Mouse (Mus musculus): ENCODE results near the gene Nebl. TPM values are rescaled to one million over a fixed set of nuclear protein-coding genes. Genes with fewer than 3 reads are reported as not detected.

Nebl gene
- polyA plus RNA-seq, 1 experiment = 0.08 TPM

DNA sequence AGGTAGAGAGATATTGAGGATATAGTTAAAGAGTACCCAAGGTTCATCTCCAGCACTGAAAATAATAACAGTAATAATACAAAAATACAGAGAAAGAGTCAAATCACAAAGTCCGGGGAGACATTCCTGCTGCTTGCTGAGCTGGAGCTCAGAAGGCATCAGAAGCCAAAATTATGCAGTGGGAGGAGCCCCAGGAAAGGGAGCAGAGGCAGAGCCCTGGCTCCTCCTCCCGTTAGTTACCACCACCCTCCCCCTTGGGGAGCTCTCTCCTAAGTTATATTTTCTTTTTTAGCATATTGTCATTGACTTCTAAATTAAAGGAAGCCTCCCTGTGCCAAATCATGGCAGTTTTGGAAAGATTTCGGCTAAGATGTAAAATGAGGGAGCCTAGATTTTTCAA lies 25.8 kb downstream of the Nebl start:
- Histone ChIP-seq H3K4me2 (ENCODE audit: low read depth) (no peak overlapping the region), H3K4me3 (no peak overlapping the region), H3K79me2 (ENCODE audit: control insufficient read depth, insufficient read depth) (no peaks in the 10 kb centered on the region), H3ac (ENCODE audit: control insufficient read depth, insufficient read length) (no peak overlapping the region), H3K27me3 (ENCODE audit: control insufficient read depth, insufficient read depth, insufficient read length) (no peaks in the 10 kb centered on the region), H3K36me3 (ENCODE audit: control insufficient read depth, insufficient read depth) (no peaks in the 10 kb centered on the region)
- TF ChIP-seq E2F4 (IDR thresholded peaks at IDR 0.05; ENCODE audit: insufficient read depth) (no peak), CEBPB (IDR thresholded peaks at IDR 0.05; ENCODE audit: insufficient read depth, poor library complexity, severe bottlenecking) (no peak), POLR2A (IDR thresholded peaks at IDR 0.05; ENCODE audit: insufficient read length, low read depth) (no peak), USF1 (IDR thresholded peaks at IDR 0.05; ENCODE audit: low read depth) (no peak), MAX (IDR thresholded peaks at IDR 0.05; ENCODE audit: low read depth) (no peak), MYOD1 (IDR thresholded peaks at IDR 0.05; ENCODE audit: control insufficient read depth in 1 of 3, insufficient read length in 2 of 3, low read depth in 2 of 3) (no peak), REST (IDR thresholded peaks at IDR 0.05; ENCODE audit: insufficient read depth, insufficient read length) (no peak), POLR2AphosphoS2 (IDR thresholded peaks at IDR 0.05; ENCODE audit: insufficient read length, low read depth) (no peak), SRF (IDR thresholded peaks at IDR 0.05; ENCODE audit: control insufficient read depth, insufficient read length, low read depth) (no peak), TCF3 (IDR thresholded peaks at IDR 0.05; ENCODE audit: insufficient read length, low read depth) (no peak), MYOG (IDR thresholded peaks at IDR 0.05; ENCODE audit: control insufficient read depth in 1 of 3, insufficient read depth in 1 of 3, insufficient read length in 2 of 3, low read depth in 2 of 3) (no peak), TCF12 (IDR thresholded peaks at IDR 0.05; ENCODE audit: insufficient read depth, poor library complexity, severe bottlenecking) (no peak)

DNA sequence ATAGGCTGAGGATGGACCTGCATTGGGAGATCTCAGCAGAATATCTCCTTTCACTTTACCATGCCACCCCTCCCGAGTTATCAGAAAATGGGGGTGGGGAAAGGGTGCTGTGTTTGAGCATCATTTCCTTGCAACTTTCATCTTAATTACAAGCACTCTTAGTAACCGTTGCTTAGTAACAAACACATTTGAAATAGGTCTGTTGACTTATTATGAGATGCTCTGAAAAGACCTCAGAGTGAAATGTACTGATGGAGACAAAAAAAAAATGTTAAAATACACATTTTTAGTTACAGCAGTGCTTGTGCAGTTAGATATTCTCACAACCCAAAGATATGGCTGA lies 28.1 kb downstream of the Nebl start:
- no peaks in the 10 kb centered on the region for H3K36me3 ChIP-seq (ENCODE audit: control insufficient read depth, insufficient read depth)
- no peak overlapping the region for H3ac ChIP-seq (ENCODE audit: control insufficient read depth, insufficient read length)
- H3K79me2 ChIP-seq (ENCODE audit: control insufficient read depth, insufficient read depth) = no peaks in the 10 kb centered on the region
- no peak overlapping the region for H3K4me2 ChIP-seq (ENCODE audit: low read depth)
- TF ChIP-seq MYOG (IDR thresholded peaks at IDR 0.05; ENCODE audit: control insufficient read depth in 1 of 3, insufficient read depth in 1 of 3, insufficient read length in 2 of 3, low read depth in 2 of 3) (no peak), E2F4 (IDR thresholded peaks at IDR 0.05; ENCODE audit: insufficient read depth) (no peak), MAX (IDR thresholded peaks at IDR 0.05; ENCODE audit: low read depth) (no peak), POLR2A (IDR thresholded peaks at IDR 0.05; ENCODE audit: insufficient read length, low read depth) (no peak), TCF3 (IDR thresholded peaks at IDR 0.05; ENCODE audit: insufficient read length, low read depth) (no peak), USF1 (IDR thresholded peaks at IDR 0.05; ENCODE audit: low read depth) (no peak), REST (IDR thresholded peaks at IDR 0.05; ENCODE audit: insufficient read depth, insufficient read length) (no peak), SRF (IDR thresholded peaks at IDR 0.05; ENCODE audit: control insufficient read depth, insufficient read length, low read depth) (no peak), CEBPB (IDR thresholded peaks at IDR 0.05; ENCODE audit: insufficient read depth, poor library complexity, severe bottlenecking) (no peak), TCF12 (IDR thresholded peaks at IDR 0.05; ENCODE audit: insufficient read depth, poor library complexity, severe bottlenecking) (no peak), MYOD1 (IDR thresholded peaks at IDR 0.05; ENCODE audit: control insufficient read depth in 1 of 3, insufficient read length in 2 of 3, low read depth in 2 of 3) (no peak), POLR2AphosphoS2 (IDR thresholded peaks at IDR 0.05; ENCODE audit: insufficient read length, low read depth) (no peak)
- H3K27me3 ChIP-seq (ENCODE audit: control insufficient read depth, insufficient read depth, insufficient read length) = no peaks in the 10 kb centered on the region
- H3K4me3 ChIP-seq = no peak overlapping the region

GRCm38 (mm10) chr2:17702481-17703169 lies 28.6 kb downstream of the Nebl start:
- Histone ChIP-seq H3K79me2 (ENCODE audit: control insufficient read depth, insufficient read depth) (no peaks in the 10 kb centered on the region), H3K27me3 (ENCODE audit: control insufficient read depth, insufficient read depth, insufficient read length) (no peaks in the 10 kb centered on the region), H3K36me3 (ENCODE audit: control insufficient read depth, insufficient read depth) (no peaks in the 10 kb centered on the region), H3K4me3 (no peak overlapping the region), H3K4me2 (ENCODE audit: low read depth) (no peak overlapping the region), H3ac (ENCODE audit: control insufficient read depth, insufficient read length) (no peak overlapping the region)
- no peak for TF ChIP-seq POLR2A (IDR thresholded peaks at IDR 0.05; ENCODE audit: insufficient read length, low read depth)
- TF ChIP-seq USF1 (IDR thresholded peaks at IDR 0.05; ENCODE audit: low read depth) = no peak
- TF ChIP-seq TCF12 (IDR thresholded peaks at IDR 0.05; ENCODE audit: insufficient read depth, poor library complexity, severe bottlenecking) = no peak
- TF ChIP-seq TCF3 (IDR thresholded peaks at IDR 0.05; ENCODE audit: insufficient read length, low read depth) = no peak
- peak in 1 of 3 experiments; percentile 1 for TF ChIP-seq MYOD1 (IDR thresholded peaks at IDR 0.05; ENCODE audit: control insufficient read depth in 1 of 3, insufficient read length in 2 of 3, low read depth in 2 of 3)
- no peak for TF ChIP-seq MAX (IDR thresholded peaks at IDR 0.05; ENCODE audit: low read depth)
- TF ChIP-seq REST (IDR thresholded peaks at IDR 0.05; ENCODE audit: insufficient read depth, insufficient read length) = no peak

DNA sequence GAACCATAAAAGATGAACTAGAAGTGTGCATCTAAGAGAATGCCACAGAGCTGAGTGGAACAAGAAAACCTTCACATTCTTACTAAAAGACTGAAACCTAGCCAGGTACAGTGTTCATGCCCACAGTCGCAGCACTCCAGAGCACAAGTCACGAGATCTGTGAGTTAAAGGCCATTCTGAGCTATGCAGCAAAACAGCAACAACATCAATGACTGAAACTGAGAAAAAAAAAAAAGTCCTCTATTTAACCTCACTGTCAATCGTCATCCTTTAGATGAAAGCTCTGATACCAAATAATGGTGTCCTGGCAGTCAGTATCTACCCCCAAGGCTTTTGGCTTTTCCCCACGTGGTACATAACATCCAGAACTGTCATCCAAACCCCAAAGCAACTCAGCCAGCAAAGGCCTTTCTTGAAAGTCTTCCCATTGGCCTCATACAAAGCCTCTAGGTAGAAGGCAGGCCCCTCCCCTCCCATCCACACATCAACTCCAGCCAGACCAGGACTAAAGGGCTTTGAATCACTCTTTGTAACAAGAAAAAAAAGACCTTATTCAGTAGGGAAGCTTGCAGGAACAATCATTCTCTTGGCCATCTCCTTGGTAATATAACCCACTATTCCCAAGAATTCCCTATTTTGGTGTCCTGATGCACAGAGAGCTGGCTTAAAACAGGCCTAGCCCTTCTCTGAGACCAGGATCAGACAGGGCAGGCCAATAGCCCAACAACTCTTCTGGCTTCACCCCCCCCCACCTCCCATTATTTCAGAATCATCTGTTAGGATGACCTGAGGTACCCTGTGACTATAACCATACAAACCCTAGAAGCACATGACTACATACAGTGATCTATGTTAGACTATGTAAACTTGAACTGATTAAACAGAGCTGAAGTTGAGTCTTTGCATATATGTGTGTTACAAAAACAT lies 32.8 kb downstream of the Nebl start:
- no peaks in the 10 kb centered on the region for H3K36me3 ChIP-seq (ENCODE audit: control insufficient read depth, insufficient read depth)
- H3K79me2 ChIP-seq (ENCODE audit: control insufficient read depth, insufficient read depth) = no peaks in the 10 kb centered on the region
- no peak overlapping the region for H3K4me3 ChIP-seq
- TF ChIP-seq MYOG (IDR thresholded peaks at IDR 0.05; ENCODE audit: control insufficient read depth in 1 of 3, insufficient read depth in 1 of 3, insufficient read length in 2 of 3, low read depth in 2 of 3) = no peak
- TF ChIP-seq CEBPB (IDR thresholded peaks at IDR 0.05; ENCODE audit: insufficient read depth, poor library complexity, severe bottlenecking) = no peak
- no peak for TF ChIP-seq E2F4 (IDR thresholded peaks at IDR 0.05; ENCODE audit: insufficient read depth)
- TF ChIP-seq POLR2AphosphoS2 (IDR thresholded peaks at IDR 0.05; ENCODE audit: insufficient read length, low read depth) = no peak
- no peak for TF ChIP-seq POLR2A (IDR thresholded peaks at IDR 0.05; ENCODE audit: insufficient read length, low read depth)
- no peak for TF ChIP-seq TCF3 (IDR thresholded peaks at IDR 0.05; ENCODE audit: insufficient read length, low read depth)
- H3ac ChIP-seq (ENCODE audit: control insufficient read depth, insufficient read length) = no peak overlapping the region
- H3K27me3 ChIP-seq (ENCODE audit: control insufficient read depth, insufficient read depth, insufficient read length) = no peaks in the 10 kb centered on the region
- no peak overlapping the region for H3K4me2 ChIP-seq (ENCODE audit: low read depth)

Measured in myocyte (in vitro differentiated cells).